Mouse (Mus musculus): ENCODE measurements around the gene Suz12. TPM values are rescaled to one million over a fixed set of nuclear protein-coding genes. Genes with fewer than 3 reads are reported as not detected.
A peak's percentile ranks its signal among the peaks of the same experiment; 100 is the strongest.

Suz12 gene
- polyA plus RNA-seq, 1 experiment: 3.0 TPM

DNA sequence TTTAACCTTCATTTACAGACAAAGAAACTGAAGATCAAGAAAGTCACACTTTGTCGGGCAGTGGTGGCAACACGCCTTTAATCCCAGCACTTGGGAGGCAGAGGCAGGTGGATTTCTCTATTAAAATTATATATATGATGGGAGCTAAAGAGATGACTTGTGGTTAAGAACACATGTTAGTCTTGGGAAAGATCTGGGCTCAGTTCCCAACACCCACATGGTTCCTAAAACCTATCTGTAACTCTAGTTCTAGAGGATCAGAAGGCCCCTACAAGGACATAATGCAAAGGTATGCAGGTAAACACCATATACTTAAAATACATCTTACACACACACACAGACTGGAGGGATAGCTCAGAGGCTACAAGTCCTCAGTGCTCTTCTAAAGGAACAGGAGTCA lies 78.1 kb downstream of the Suz12 start:
- no peaks in the 10 kb centered on the region for H3K9me3 ChIP-seq
- H3K27me3 ChIP-seq (replicated peaks): no peaks in the 10 kb centered on the region
- peak overlapping the region; percentile 67 for H3K4me3 ChIP-seq (replicated peaks)
- H3K36me3 ChIP-seq (replicated peaks; ENCODE audit: low read length): peaks cover 28% of the 10 kb centered on the region
- peaks cover 75% of the 10 kb centered on the region for H3K4me1 ChIP-seq
- TF ChIP-seq GATA1 (IDR thresholded peaks at IDR 0.05; ENCODE audit: borderline replicate concordance, low read length) (no peak), FLI1 (IDR thresholded peaks at IDR 0.05; ENCODE audit: low read length) (no peak)

- Histone ChIP-seq H3K36me3 (replicated peaks; ENCODE audit: low read length) (peaks cover 34% of the 10 kb centered on the region), H3K4me1 (peaks cover 82% of the 10 kb centered on the region), H3K9me3 (no peaks in the 10 kb centered on the region), H3K27me3 (replicated peaks) (no peaks in the 10 kb centered on the region), H3K4me3 (replicated peaks) (no peak overlapping the region)
- TF ChIP-seq GATA1 (IDR thresholded peaks at IDR 0.05; ENCODE audit: borderline replicate concordance, low read length): no peak
- no peak for TF ChIP-seq FLI1 (IDR thresholded peaks at IDR 0.05; ENCODE audit: low read length)
Measured at GRCm38 (mm10) chr11:80072365-80072764, 79.5 kb downstream of the Suz12 start.

- Histone ChIP-seq H3K4me3 (replicated peaks) (no peak overlapping the region), H3K4me1 (peaks cover 71% of the 10 kb centered on the region), H3K9me3 (no peaks in the 10 kb centered on the region), H3K36me3 (replicated peaks; ENCODE audit: low read length) (peaks cover 34% of the 10 kb centered on the region), H3K27me3 (replicated peaks) (no peaks in the 10 kb centered on the region)
- TF ChIP-seq GATA1 (IDR thresholded peaks at IDR 0.05; ENCODE audit: borderline replicate concordance, low read length): no peak
- no peak for TF ChIP-seq FLI1 (IDR thresholded peaks at IDR 0.05; ENCODE audit: low read length)
Measured at GRCm38 (mm10) chr11:80075608-80076277, 82.8 kb downstream of the Suz12 start.

DNA sequence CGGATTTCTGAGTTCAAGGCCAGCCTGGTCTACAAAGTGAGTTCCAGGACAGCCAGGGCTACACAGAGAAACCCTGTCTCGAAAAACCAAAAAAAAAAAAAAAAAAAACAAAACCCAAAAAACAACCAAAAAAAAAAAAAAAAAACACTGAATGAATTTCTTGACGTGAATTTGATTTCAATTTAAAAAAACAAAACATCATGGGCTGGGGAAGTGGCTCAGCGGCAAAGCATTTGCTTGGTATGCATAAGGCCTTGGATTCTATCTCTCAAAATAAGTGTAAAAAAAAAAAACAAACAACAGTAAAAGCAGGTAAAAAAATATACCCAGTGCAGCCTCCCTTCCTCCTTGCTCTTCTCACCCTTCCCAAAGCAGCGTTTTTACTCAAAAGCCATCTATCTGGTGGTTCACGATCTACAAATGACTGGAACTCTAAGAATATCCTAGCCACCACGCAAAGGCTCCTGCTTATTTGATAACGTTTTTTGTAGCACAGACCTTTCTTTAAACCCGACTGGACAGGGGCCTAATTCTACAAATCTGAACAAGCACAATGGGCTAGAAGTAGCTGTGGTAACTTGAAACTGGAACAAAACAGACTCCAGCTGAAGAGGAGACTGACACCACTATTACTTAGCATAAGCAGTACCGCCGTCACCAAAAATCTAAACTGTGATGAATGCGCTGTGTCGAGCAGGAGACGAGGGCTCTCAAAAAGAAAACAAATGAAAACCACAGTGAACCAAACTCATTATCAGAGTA lies 85.1 kb downstream of the Suz12 start:
- no peaks in the 10 kb centered on the region for H3K27me3 ChIP-seq (replicated peaks)
- peaks cover 61% of the 10 kb centered on the region for H3K4me1 ChIP-seq
- no peak for TF ChIP-seq GATA1 (IDR thresholded peaks at IDR 0.05; ENCODE audit: borderline replicate concordance, low read length)
- TF ChIP-seq FLI1 (IDR thresholded peaks at IDR 0.05; ENCODE audit: low read length): no peak
- peak overlapping the region; percentile 88 for H3K4me3 ChIP-seq (replicated peaks)
- H3K9me3 ChIP-seq: no peaks in the 10 kb centered on the region
- H3K36me3 ChIP-seq (replicated peaks; ENCODE audit: low read length): peaks cover 30% of the 10 kb centered on the region

DNA sequence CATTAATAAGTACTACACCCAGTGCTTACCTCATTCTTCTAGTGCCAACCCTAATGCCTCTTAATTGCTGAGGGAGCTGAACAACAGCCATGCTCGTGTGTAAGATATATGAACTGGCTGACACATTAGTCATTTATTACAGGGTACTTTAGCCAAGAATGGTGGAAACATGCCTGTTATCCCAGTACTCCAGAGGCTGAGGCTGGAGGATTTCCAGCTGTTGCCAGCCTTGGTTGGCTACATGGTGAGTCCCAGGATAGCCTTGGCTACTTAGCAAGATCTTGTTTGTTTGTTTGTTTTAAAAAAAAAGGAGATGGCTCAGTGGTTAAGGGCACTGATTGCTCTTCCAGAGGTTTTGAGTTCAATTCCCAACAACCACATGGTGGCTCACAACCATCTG lies 85.9 kb downstream of the Suz12 start:
- no peak for TF ChIP-seq FLI1 (IDR thresholded peaks at IDR 0.05; ENCODE audit: low read length)
- TF ChIP-seq GATA1 (IDR thresholded peaks at IDR 0.05; ENCODE audit: borderline replicate concordance, low read length): no peak
- H3K27me3 ChIP-seq (replicated peaks): no peaks in the 10 kb centered on the region
- peaks cover 34% of the 10 kb centered on the region for H3K36me3 ChIP-seq (replicated peaks; ENCODE audit: low read length)
- peaks cover 57% of the 10 kb centered on the region for H3K4me1 ChIP-seq
- H3K9me3 ChIP-seq: peaks cover 8% of the 10 kb centered on the region
- H3K4me3 ChIP-seq (replicated peaks): peak overlapping the region; percentile 88

DNA sequence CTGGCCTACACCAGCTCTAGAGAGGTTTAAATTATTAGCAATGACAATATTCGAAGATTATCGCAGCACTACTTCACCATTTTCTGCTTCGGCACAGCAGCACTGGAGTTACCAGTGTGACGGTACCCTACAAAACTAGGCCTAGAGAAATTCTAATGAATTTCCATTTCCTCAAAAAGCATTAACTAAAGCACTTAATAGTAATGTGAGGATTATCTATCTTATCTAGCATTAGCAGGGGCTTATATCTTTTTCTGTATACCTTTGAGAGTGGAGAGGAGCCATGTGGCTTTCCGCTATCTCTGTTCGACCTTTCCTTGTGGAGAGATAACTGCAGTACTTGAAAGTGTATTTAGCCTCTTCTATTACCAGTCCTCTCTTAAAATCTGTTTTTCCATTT lies 86.8 kb downstream of the Suz12 start:
- TF ChIP-seq FLI1 (IDR thresholded peaks at IDR 0.05; ENCODE audit: low read length): no peak
- no peak for TF ChIP-seq GATA1 (IDR thresholded peaks at IDR 0.05; ENCODE audit: borderline replicate concordance, low read length)
- Histone ChIP-seq H3K9me3 (peaks cover 8% of the 10 kb centered on the region), H3K4me3 (replicated peaks) (peak overlapping the region; percentile 96), H3K4me1 (peaks cover 50% of the 10 kb centered on the region), H3K27me3 (replicated peaks) (no peaks in the 10 kb centered on the region), H3K36me3 (replicated peaks; ENCODE audit: low read length) (peaks cover 26% of the 10 kb centered on the region)

DNA sequence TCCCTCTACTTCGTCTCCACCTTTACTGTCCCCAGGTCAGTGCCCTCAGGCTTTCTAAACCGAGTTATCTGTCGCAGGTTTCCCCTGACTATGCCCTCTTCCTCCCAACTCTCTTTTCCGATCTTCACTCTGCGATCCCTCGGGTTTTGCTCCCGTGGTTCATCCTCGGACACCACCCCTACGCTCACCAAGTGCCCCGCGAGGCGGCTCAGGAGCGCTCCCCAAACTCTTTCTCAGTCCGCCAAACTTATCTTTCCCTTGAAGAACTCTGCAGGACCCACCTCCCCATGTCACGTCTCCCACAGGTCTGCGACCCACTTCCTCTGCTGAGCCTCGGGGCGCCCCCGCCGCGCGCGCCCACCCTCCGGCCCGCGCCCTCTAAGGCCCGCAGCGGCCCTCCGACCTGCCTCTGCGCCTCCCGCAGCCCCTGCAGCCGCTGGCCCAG lies 87.5 kb downstream of the Suz12 start:
- Histone ChIP-seq H3K4me1 (peaks cover 55% of the 10 kb centered on the region), H3K36me3 (replicated peaks; ENCODE audit: low read length) (peaks cover 24% of the 10 kb centered on the region), H3K27me3 (replicated peaks) (no peaks in the 10 kb centered on the region), H3K4me3 (replicated peaks) (peak overlapping the region; percentile 96), H3K9me3 (peaks cover 8% of the 10 kb centered on the region)
- TF ChIP-seq FLI1 (IDR thresholded peaks at IDR 0.05; ENCODE audit: low read length) (no peak), GATA1 (IDR thresholded peaks at IDR 0.05; ENCODE audit: borderline replicate concordance, low read length) (no peak)

- peak within 1 kb of the TSS; percentile 96 for H3K4me3 ChIP-seq (replicated peaks)
- H3K4me1 ChIP-seq: peaks cover 55% of the 10 kb centered on the region
- H3K27me3 ChIP-seq (replicated peaks): no peaks in the 10 kb centered on the region
- H3K36me3 ChIP-seq (replicated peaks; ENCODE audit: low read length): peaks cover 21% of the 10 kb centered on the region
- TF ChIP-seq GATA1 (IDR thresholded peaks at IDR 0.05; ENCODE audit: borderline replicate concordance, low read length): peak; percentile 97
- 0 out of 2 replicates have a peak, but pooled peaks have one; percentile 27 for TF ChIP-seq FLI1 (IDR thresholded peaks at IDR 0.05; ENCODE audit: low read length)
- H3K9me3 ChIP-seq: peaks cover 8% of the 10 kb centered on the region
Measured at GRCm38 (mm10) chr11:80080826-80081728, 88.2 kb downstream of the Suz12 start, which contains the start of gene Crlf3. TSS of gene Crlf3 (minus strand) at chr11:80080991.

DNA sequence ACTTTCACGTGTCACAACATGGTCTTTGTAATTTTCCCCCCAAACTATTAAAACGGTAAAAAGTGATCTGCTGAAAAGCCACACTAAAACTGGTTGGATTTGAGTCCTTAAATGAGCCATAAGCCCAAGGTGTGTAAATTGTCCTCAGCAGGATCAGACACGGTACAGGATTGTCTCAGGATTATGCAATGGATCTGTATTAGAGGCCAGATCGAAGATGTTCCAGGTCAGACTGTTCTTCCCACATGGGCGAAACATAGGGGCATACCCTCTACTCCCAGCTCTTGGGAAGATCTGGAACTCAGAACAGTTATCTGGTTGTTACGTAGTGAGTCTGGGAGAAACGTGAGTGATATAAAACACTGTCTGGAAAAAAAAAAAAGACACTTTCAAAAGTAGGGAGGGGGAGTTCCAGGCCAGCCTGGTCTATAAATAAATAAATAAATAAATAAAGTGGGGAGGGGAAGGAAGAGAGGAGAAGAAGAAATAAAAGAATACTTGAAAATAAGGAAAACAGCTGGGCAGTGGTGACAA lies 88.9 kb downstream of the Suz12 start:
- no peak for TF ChIP-seq GATA1 (IDR thresholded peaks at IDR 0.05; ENCODE audit: borderline replicate concordance, low read length)
- TF ChIP-seq FLI1 (IDR thresholded peaks at IDR 0.05; ENCODE audit: low read length): no peak
- Histone ChIP-seq H3K4me1 (peaks cover 54% of the 10 kb centered on the region), H3K36me3 (replicated peaks; ENCODE audit: low read length) (peaks cover 19% of the 10 kb centered on the region), H3K9me3 (peaks cover 8% of the 10 kb centered on the region), H3K27me3 (replicated peaks) (no peaks in the 10 kb centered on the region), H3K4me3 (replicated peaks) (peak overlapping the region; percentile 15)

Other genes starting within 250 kb of the Suz12 start
- gene Utp6, start 30.7 kb upstream of the Suz12 start, polyA plus RNA-seq (2012; ENCODE audit: insufficient read depth, low replicate concordance): 2.4 TPM in 1 of 2 replicates, not detected in the other
- gene Crlf3, start 87.9 kb downstream of the Suz12 start, polyA plus RNA-seq (2012; ENCODE audit: insufficient read depth, low replicate concordance): 3.0 and 15.0 TPM in 2 replicates
- 0.47 TPM in 1 of 2 replicates, not detected in the other for gene Atad5, start 96.3 kb downstream of the Suz12 start, polyA plus RNA-seq (2012; ENCODE audit: insufficient read depth, low replicate concordance)
- gene Tefm, start 149.1 kb downstream of the Suz12 start, polyA plus RNA-seq (2012; ENCODE audit: insufficient read depth, low replicate concordance): 0.44 TPM in 1 of 2 replicates, not detected in the other
- gene Adap2, start 161.0 kb downstream of the Suz12 start, polyA plus RNA-seq (2012; ENCODE audit: insufficient read depth, low replicate concordance): 4.2 TPM in 1 of 2 replicates, not detected in the other
- gene Rnf135, start 190.7 kb downstream of the Suz12 start, polyA plus RNA-seq (2012; ENCODE audit: insufficient read depth, low replicate concordance): 2.6 and 3.6 TPM in 2 replicates
- 2.6 and 3.2 TPM in 2 replicates for gene Rhot1, start 215.9 kb downstream of the Suz12 start, polyA plus RNA-seq (2012; ENCODE audit: insufficient read depth, low replicate concordance)

Data from megakaryocyte, embryonic 14.5 days (primary cell).